Mouse (Mus musculus) heart, embryonic 10.5 days (tissue): Measurements from ENCODE around the gene Traf2. TPM values are rescaled to one million over a fixed set of nuclear protein-coding genes. Genes with fewer than 3 reads are reported as not detected.

Source experiments
- DNase-seq: peaks from one replicate; pipeline ENCODE4 v3.0.0-alpha.2; 2017; ENCODE audit warnings: low spot score
- H3K27ac ChIP-seq: fragments of 300-500 bp; sonication (generic); 2 replicates; pipeline ENCODE4 v1.5.1; 2016; ENCODE audit warnings: mild to moderate bottlenecking
- H3K27me3 ChIP-seq: fragments of 300-500 bp; sonication (generic); 2 replicates; pipeline ENCODE4 v1.6.1; 2016; ENCODE audit warnings: mild to moderate bottlenecking; ENCODE audit not compliant: poor library complexity, insufficient read depth, severe bottlenecking
- H3K36me3 ChIP-seq: fragments of 300-500 bp; sonication (generic); 2 replicates; pipeline ENCODE4 v1.6.1; 2016; ENCODE audit warnings: mild to moderate bottlenecking, moderate library complexity
- H3K4me1 ChIP-seq: fragments of 300-500 bp; sonication (generic); 2 replicates; pipeline ENCODE4 v1.6.1; 2016; ENCODE audit warnings: mild to moderate bottlenecking
- H3K4me3 ChIP-seq: fragments of 300-500 bp; sonication (generic); 2 replicates; pipeline ENCODE4 v1.5.1; 2016; ENCODE audit warnings: mild to moderate bottlenecking, moderate library complexity
- H3K9me3 ChIP-seq: fragments of 300-500 bp; sonication (generic); 2 replicates; pipeline ENCODE4 v1.6.1; 2016; ENCODE audit warnings: mild to moderate bottlenecking, moderate library complexity
- WGBS: fragments of 180-500 bp; shearing (Covaris S2); methylation state at CpG from one replicate; pipeline ENCODE4 v1.1.7; 2016; 5-methylcytosine and 5-hydroxymethylcytosine counted together
- polyA plus RNA-seq: library from polyadenylated mRNA; unstranded; fragments of >200 nt; fragmentation: Nextera tagmentation; extraction: Ambion mirVana; gene quantifications from 2 replicates; pipeline ENCODE4 v1.2.1, GENCODE M21; 2016

The Traf2 gene
- polyA plus RNA-seq, 1 experiment from 2014 or later: 30.9 TPM

DNA sequence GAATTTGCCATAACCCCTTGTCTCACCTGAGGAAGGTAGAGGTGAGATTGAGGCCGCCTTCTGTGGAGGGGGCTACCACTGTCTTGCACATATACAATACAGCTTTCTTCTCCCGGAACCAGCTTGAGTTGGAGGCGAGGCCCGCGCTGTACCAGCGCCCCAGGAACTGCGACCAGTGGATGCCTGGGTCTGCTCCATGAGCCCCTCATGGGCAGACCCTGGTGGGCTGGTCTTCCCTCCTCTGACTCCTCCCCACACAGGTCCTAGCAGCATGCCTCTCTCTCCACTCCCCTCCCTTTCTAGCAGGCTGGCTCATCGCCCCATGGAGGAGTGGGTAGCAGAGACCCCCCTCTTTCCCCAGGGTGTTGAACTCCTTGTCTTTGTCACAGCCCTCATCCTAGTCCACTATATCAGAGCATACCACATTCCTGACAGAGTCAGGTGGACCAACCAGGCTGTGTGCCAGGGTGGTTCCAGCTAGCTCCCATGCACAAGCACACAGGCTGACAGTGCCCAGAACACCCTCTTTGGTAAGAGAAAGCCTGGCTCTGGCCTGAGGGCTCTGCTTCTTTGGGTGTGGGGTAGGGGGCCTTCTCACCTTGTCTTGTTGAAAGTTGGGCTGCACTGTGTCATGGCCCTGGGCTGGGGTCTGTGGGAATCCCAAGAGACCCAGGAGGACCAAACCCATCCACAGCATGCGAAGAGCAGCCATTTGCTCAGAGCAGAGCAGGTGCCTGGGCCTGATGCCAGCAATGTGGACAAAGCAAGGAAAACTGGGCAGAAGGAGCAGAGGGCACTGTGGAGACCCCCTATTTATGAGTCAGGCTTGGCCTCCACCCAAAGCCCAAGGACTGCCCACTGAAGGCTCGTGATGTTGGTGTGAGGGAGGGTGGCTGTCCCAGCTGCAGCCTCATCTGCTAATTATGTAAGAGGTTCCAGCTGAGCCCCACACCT, 77.5 kb downstream of the Traf2 start:
- 72% methylated on average over 10 of the region's 10 CpGs for WGBS
- Histone ChIP-seq H3K36me3 (no peaks in the 10 kb centered on the region), H3K27me3 (peaks cover 12% of the 10 kb centered on the region; the same call in 1 of the 2 replicates), H3K9me3 (no peaks in the 10 kb centered on the region), H3K4me3 (no peak overlapping the region), H3K27ac (no peak overlapping the region), H3K4me1 (peaks cover 27% of the 10 kb centered on the region)
- DNase-seq: no peak

Other genes with a start within 250 kb of the Traf2 start
- 0.93 TPM in 1 of 2 replicates, not detected in the other for gene Grin1, start 227.8 kb downstream of the Traf2 start, polyA plus RNA-seq
- gene Man1b1, start 214.6 kb downstream of the Traf2 start, polyA plus RNA-seq: 31.7 and 52.3 TPM in 2 replicates
- 12.9 and 19.1 TPM in 2 replicates for gene Dpp7, start 190.6 kb downstream of the Traf2 start, polyA plus RNA-seq
- gene Uap1l1, start 181.3 kb downstream of the Traf2 start, polyA plus RNA-seq: 9.5 and 12.7 TPM in 2 replicates
- gene Sapcd2, start 174.6 kb downstream of the Traf2 start, polyA plus RNA-seq: 26.8 and 31.8 TPM in 2 replicates
- gene Entpd2, start 151.1 kb downstream of the Traf2 start, polyA plus RNA-seq: not detected in 2 replicates
- gene Npdc1, start 147.6 kb downstream of the Traf2 start, polyA plus RNA-seq: 14.6 and 16.5 TPM in 2 replicates
- gene Fut7, start 123.7 kb downstream of the Traf2 start, polyA plus RNA-seq: not detected in 2 replicates
- gene Abca2, start 118.2 kb downstream of the Traf2 start, polyA plus RNA-seq: 3.5 and 4.7 TPM in 2 replicates
- 0.69 and 1.1 TPM in 2 replicates for gene Clic3, start 90.1 kb downstream of the Traf2 start, polyA plus RNA-seq
- gene Paxx, start 85.8 kb downstream of the Traf2 start, polyA plus RNA-seq: 15.6 and 17.7 TPM in 2 replicates
- gene Ptgds, start 76.9 kb downstream of the Traf2 start, polyA plus RNA-seq: 0.18 and 0.32 TPM in 2 replicates
- gene Lcn12, start 53.0 kb downstream of the Traf2 start, polyA plus RNA-seq: not detected in 2 replicates
- 86.0 and 92.1 TPM in 2 replicates for gene Fbxw5, start 46.2 kb downstream of the Traf2 start, polyA plus RNA-seq
- 4.2 and 6.0 TPM in 2 replicates for gene C8g, start 45.2 kb downstream of the Traf2 start, polyA plus RNA-seq
- gene Edf1, start 10.9 kb upstream of the Traf2 start, polyA plus RNA-seq: 336 and 382 TPM in 2 replicates
- gene Mamdc4, start 27.9 kb upstream of the Traf2 start, polyA plus RNA-seq: 1.6 and 3.7 TPM in 2 replicates
- gene Phpt1, start 28.3 kb upstream of the Traf2 start, polyA plus RNA-seq: 160 and 170 TPM in 2 replicates
- 0.08 TPM in 1 of 2 replicates, not detected in the other for gene Ajm1, start 34.8 kb upstream of the Traf2 start, polyA plus RNA-seq
- gene Rabl6, start 61.6 kb upstream of the Traf2 start, polyA plus RNA-seq: 57.9 and 69.6 TPM in 2 replicates
- 0.07 and 0.21 TPM in 2 replicates for gene Ccdc183, start 70.7 kb upstream of the Traf2 start, polyA plus RNA-seq
- gene Tmem141, start 75.1 kb upstream of the Traf2 start, polyA plus RNA-seq: 14.9 and 18.5 TPM in 2 replicates
- gene Fcna, start 81.1 kb upstream of the Traf2 start, polyA plus RNA-seq: 0.26 and 1.5 TPM in 2 replicates
- not detected in 2 replicates for gene Lcn8, start 106.2 kb upstream of the Traf2 start, polyA plus RNA-seq
- not detected in 2 replicates for gene Lcn5, start 111.0 kb upstream of the Traf2 start, polyA plus RNA-seq
- not detected in 2 replicates for gene Lcn6, start 129.8 kb upstream of the Traf2 start, polyA plus RNA-seq
- gene Lcn10, start 135.8 kb upstream of the Traf2 start, polyA plus RNA-seq: not detected in 2 replicates
- not detected in 2 replicates for gene Obp2a, start 153.1 kb upstream of the Traf2 start, polyA plus RNA-seq
- gene Bmyc, start 159.8 kb upstream of the Traf2 start, polyA plus RNA-seq: 53.4 and 65.8 TPM in 2 replicates
- gene Obp2b, start 190.1 kb upstream of the Traf2 start, polyA plus RNA-seq: not detected in 2 replicates
- gene Lcn3, start 218.6 kb upstream of the Traf2 start, polyA plus RNA-seq: not detected in 2 replicates
- not detected in 2 replicates for gene Lcn11, start 230.1 kb upstream of the Traf2 start, polyA plus RNA-seq
- gene Gm13539, start 235.3 kb upstream of the Traf2 start, polyA plus RNA-seq: not detected in 2 replicates